Mouse (Mus musculus) gastrocnemius, postnatal 36 days (tissue): ENCODE data around the gene Abca4. TPM values are rescaled to one million over a fixed set of nuclear protein-coding genes. Genes with fewer than 3 reads are reported as not detected.
A peak's percentile ranks its signal among the peaks of the same experiment; 100 is the strongest.

Source experiments
- DNase-seq, 2 experiments: peaks; one replicate each; pipeline ENCODE4 v3.0.0; 2022
- intact Hi-C: fragments of 180-260 bp; cut with DNase I; formaldehyde crosslinking; loops from one replicate; pipeline ENCODE4 v1.15.1; 2025
- long read RNA-seq, 2 experiments: library from polyadenylated mRNA; stranded (forward); transcript quantifications; one replicate each; pipeline ENCODE4 v2.0.0; 2021
- total RNA-seq, 2 experiments: library from RNA; stranded (reverse); gene quantifications; 2 replicates each; pipeline ENCODE4 v1.2.3; 2021

Abca4 gene
- total RNA-seq, result 1 to 10 TPM in 1 of 2 experiments, under 1 TPM in 1; 0.79 to 1.2 TPM
- long read RNA-seq, experiment 1, result 0 reads
- long read RNA-seq, experiment 2, partial matches to known transcripts, result 0 of 1 reads
- long read RNA-seq, experiment 2, other reads (novel, unspliced or antisense), result 0 of 1 reads

- DNase-seq, result no peak
- intact Hi-C loops, result no loop called here
These were observed at the start of gene Abca4 for GRCm38 (mm10) chr3:122043799-122044547. TSS of gene Abca4 (plus strand) at chr3:122044443.

- intact Hi-C loops, result no loop called here
These were observed 49.1 kb upstream of the Abca4 start for GRCm38 (mm10) chr3:121995125-121995524.

GRCm38 (mm10) chr3:121999934-122000333 is 44.3 kb upstream of the Abca4 start:
- intact Hi-C loops, result no loop called here
- DNase-seq, result no peak

More at GRCm38 (mm10) chr3:121995125-121995524, 49.1 kb upstream of the Abca4 start:
- no peak for DNase-seq

- DNase-seq, result no peak
- intact Hi-C loops, result no loop called here
These were observed 42.7 kb upstream of the Abca4 start for GRCm38 (mm10) chr3:122001568-122001967.

- DNase-seq, result no peak
- intact Hi-C loops, result no loop called here
These were observed 34.4 kb upstream of the Abca4 start for GRCm38 (mm10) chr3:122009818-122010217.

GRCm38 (mm10) chr3:122010292-122010691 is 34.0 kb upstream of the Abca4 start:
- intact Hi-C loops, result no loop called here

GRCm38 (mm10) chr3:122012464-122012863 is 31.8 kb upstream of the Abca4 start:
- intact Hi-C loops, result no loop called here
- DNase-seq, result no peak

More at GRCm38 (mm10) chr3:122010292-122010691, 34.0 kb upstream of the Abca4 start:
- DNase-seq, result no peak

GRCm38 (mm10) chr3:122018421-122018820 is 25.8 kb upstream of the Abca4 start:
- intact Hi-C loops, result no loop called here
- no peak for DNase-seq

- intact Hi-C loops, result no loop called here
- no peak for DNase-seq
These were observed 25.1 kb upstream of the Abca4 start for GRCm38 (mm10) chr3:122019159-122019558.

- intact Hi-C loops, result no loop called here
- no peak for DNase-seq
These were observed 23.1 kb upstream of the Abca4 start for GRCm38 (mm10) chr3:122021029-122021652.

GRCm38 (mm10) chr3:122022355-122022754 is 21.9 kb upstream of the Abca4 start:
- no peak for DNase-seq
- intact Hi-C loops, result no loop called here

GRCm38 (mm10) chr3:122026676-122027075 is 17.6 kb upstream of the Abca4 start:
- no peak for DNase-seq
- intact Hi-C loops, result no loop called here

GRCm38 (mm10) chr3:122027776-122028175 is 16.5 kb upstream of the Abca4 start:
- no peak for DNase-seq
- intact Hi-C loops, result no loop called here

- intact Hi-C loops, result no loop called here
- DNase-seq, result no peak
These were observed 10.9 kb upstream of the Abca4 start for GRCm38 (mm10) chr3:122033248-122033837.

- intact Hi-C loops, result no loop called here
- no peak for DNase-seq
These were observed 10.0 kb upstream of the Abca4 start for GRCm38 (mm10) chr3:122034240-122034639.

GRCm38 (mm10) chr3:122035092-122035491 is 9.2 kb upstream of the Abca4 start:
- DNase-seq, result no peak
- intact Hi-C loops, result loop anchor here (5.0 kb wide), 1 partner anchor 62 kb away; no protein-coding TSS in a partner anchor

- intact Hi-C loops, result no loop called here
- no peak for DNase-seq
These were observed 3.7 kb upstream of the Abca4 start for GRCm38 (mm10) chr3:122040522-122040921.

- no peak for DNase-seq
- intact Hi-C loops, result no loop called here
These were observed 1.1 kb upstream of the Abca4 start for GRCm38 (mm10) chr3:122043102-122043501.

GRCm38 (mm10) chr3:122046187-122046620 is 2.0 kb downstream of the Abca4 start:
- intact Hi-C loops, result no loop called here
- peak; percentile 47 to 49 for DNase-seq

GRCm38 (mm10) chr3:122047402-122047801 is 3.2 kb downstream of the Abca4 start:
- intact Hi-C loops, result no loop called here
- no peak for DNase-seq
